Mouse (Mus musculus): ENCODE measurements around the gene Hmgn3. TPM values are rescaled to one million over a fixed set of nuclear protein-coding genes. Genes with fewer than 3 reads are reported as not detected.

Hmgn3 gene
- polyA plus RNA-seq, 1 experiment: 4.9 TPM

GRCm38 (mm10) chr9:83112305-83112768 is 34.1 kb downstream of the Hmgn3 start:
- no peaks in the 10 kb centered on the region for H3K27me3 ChIP-seq (ENCODE audit: control insufficient read depth, insufficient read depth, low read length)
- no peaks in the 10 kb centered on the region for H3K36me3 ChIP-seq (ENCODE audit: control insufficient read depth, insufficient read depth, low read length)
- 23% methylated on average over 9 of the region's 9 CpGs for WGBS
- peaks cover 11% of the 10 kb centered on the region; the same call in 1 of the 2 replicates for H3K4me1 ChIP-seq (ENCODE audit: control insufficient read depth, insufficient read depth, insufficient read length)
- 0 out of 2 replicates have a peak overlapping the region, but pooled peaks have one; percentile 6 for H3K4me3 ChIP-seq (ENCODE audit: extremely low read depth, insufficient read depth, insufficient read length)
- 0 out of 2 replicates have a peak overlapping the region, but pooled peaks have one; percentile 11 for H3K27ac ChIP-seq (ENCODE audit: insufficient read depth, low read length)
- peak; percentile 25 to 28 for DNase-seq (ENCODE audit: low read depth in 1 of 2, low spot score in 2 of 2)
- TF ChIP-seq POLR2A (IDR thresholded peaks at IDR 0.05; ENCODE audit: low read depth, low read length) (no peak), CTCF (IDR thresholded peaks at IDR 0.05; ENCODE audit: extremely low read depth, insufficient read depth, insufficient read length, insufficient replicate concordance) (no peak)

- Histone ChIP-seq H3K4me1 (ENCODE audit: control insufficient read depth, insufficient read depth, insufficient read length) (peaks cover 11% of the 10 kb centered on the region; the same call in 1 of the 2 replicates), H3K36me3 (ENCODE audit: control insufficient read depth, insufficient read depth, low read length) (no peaks in the 10 kb centered on the region), H3K27me3 (ENCODE audit: control insufficient read depth, insufficient read depth, low read length) (no peaks in the 10 kb centered on the region), H3K27ac (ENCODE audit: insufficient read depth, low read length) (peak overlapping the region; percentile 30; the same call in 1 of the 2 replicates), H3K4me3 (ENCODE audit: extremely low read depth, insufficient read depth, insufficient read length) (no peak overlapping the region)
- TF ChIP-seq POLR2A (IDR thresholded peaks at IDR 0.05; ENCODE audit: low read depth, low read length) (no peak), CTCF (IDR thresholded peaks at IDR 0.05; ENCODE audit: extremely low read depth, insufficient read depth, insufficient read length, insufficient replicate concordance) (no peak)
- DNase-seq (ENCODE audit: low read depth in 1 of 2, low spot score in 2 of 2): peak in 1 of 2 experiments; percentile 12
- 35% methylated on average over 3 of the region's 3 CpGs for WGBS
Measured at GRCm38 (mm10) chr9:83111789-83112188, 34.7 kb downstream of the Hmgn3 start.

- 92% methylated on average over 9 of the region's 9 CpGs for WGBS
- peaks cover 11% of the 10 kb centered on the region; the same call in 1 of the 2 replicates for H3K4me1 ChIP-seq (ENCODE audit: control insufficient read depth, insufficient read depth, insufficient read length)
- H3K27me3 ChIP-seq (ENCODE audit: control insufficient read depth, insufficient read depth, low read length): no peaks in the 10 kb centered on the region
- no peak overlapping the region for H3K4me3 ChIP-seq (ENCODE audit: extremely low read depth, insufficient read depth, insufficient read length)
- DNase-seq (ENCODE audit: low read depth in 1 of 2, low spot score in 2 of 2): no peak
- no peaks in the 10 kb centered on the region for H3K36me3 ChIP-seq (ENCODE audit: control insufficient read depth, insufficient read depth, low read length)
- TF ChIP-seq POLR2A (IDR thresholded peaks at IDR 0.05; ENCODE audit: low read depth, low read length) (no peak), CTCF (IDR thresholded peaks at IDR 0.05; ENCODE audit: extremely low read depth, insufficient read depth, insufficient read length, insufficient replicate concordance) (no peak)
- no peak overlapping the region for H3K27ac ChIP-seq (ENCODE audit: insufficient read depth, low read length)
Measured at GRCm38 (mm10) chr9:83111117-83111686, 35.3 kb downstream of the Hmgn3 start.

GRCm38 (mm10) chr9:83110406-83111116 is 35.9 kb downstream of the Hmgn3 start:
- no peak for DNase-seq (ENCODE audit: low read depth in 1 of 2, low spot score in 2 of 2)
- no peak for TF ChIP-seq POLR2A (IDR thresholded peaks at IDR 0.05; ENCODE audit: low read depth, low read length)
- no peak for TF ChIP-seq CTCF (IDR thresholded peaks at IDR 0.05; ENCODE audit: extremely low read depth, insufficient read depth, insufficient read length, insufficient replicate concordance)
- no peak overlapping the region for H3K27ac ChIP-seq (ENCODE audit: insufficient read depth, low read length)
- 73% methylated on average over 9 of the region's 9 CpGs for WGBS
- H3K36me3 ChIP-seq (ENCODE audit: control insufficient read depth, insufficient read depth, low read length): no peaks in the 10 kb centered on the region
- H3K4me1 ChIP-seq (ENCODE audit: control insufficient read depth, insufficient read depth, insufficient read length): peaks cover 11% of the 10 kb centered on the region; the same call in 1 of the 2 replicates
- H3K4me3 ChIP-seq (ENCODE audit: extremely low read depth, insufficient read depth, insufficient read length): no peak overlapping the region
- H3K27me3 ChIP-seq (ENCODE audit: control insufficient read depth, insufficient read depth, low read length): no peaks in the 10 kb centered on the region

- no peaks in the 10 kb centered on the region for H3K27me3 ChIP-seq (ENCODE audit: control insufficient read depth, insufficient read depth, low read length)
- no peak overlapping the region for H3K4me3 ChIP-seq (ENCODE audit: extremely low read depth, insufficient read depth, insufficient read length)
- 97% methylated on average over 6 of the region's 6 CpGs for WGBS
- no peaks in the 10 kb centered on the region for H3K36me3 ChIP-seq (ENCODE audit: control insufficient read depth, insufficient read depth, low read length)
- TF ChIP-seq POLR2A (IDR thresholded peaks at IDR 0.05; ENCODE audit: low read depth, low read length): no peak
- no peak for TF ChIP-seq CTCF (IDR thresholded peaks at IDR 0.05; ENCODE audit: extremely low read depth, insufficient read depth, insufficient read length, insufficient replicate concordance)
- H3K27ac ChIP-seq (ENCODE audit: insufficient read depth, low read length): no peak overlapping the region
- peaks cover 11% of the 10 kb centered on the region; the same call in 1 of the 2 replicates for H3K4me1 ChIP-seq (ENCODE audit: control insufficient read depth, insufficient read depth, insufficient read length)
- DNase-seq (ENCODE audit: low read depth in 1 of 2, low spot score in 2 of 2): no peak
Measured at GRCm38 (mm10) chr9:83109705-83110104, 36.8 kb downstream of the Hmgn3 start.

- no peak for DNase-seq (ENCODE audit: low read depth in 1 of 2, low spot score in 2 of 2)
- TF ChIP-seq POLR2A (IDR thresholded peaks at IDR 0.05; ENCODE audit: low read depth, low read length): no peak
- TF ChIP-seq CTCF (IDR thresholded peaks at IDR 0.05; ENCODE audit: extremely low read depth, insufficient read depth, insufficient read length, insufficient replicate concordance): no peak
- WGBS: 87% methylated on average over 3 of the region's 3 CpGs
Measured at GRCm38 (mm10) chr9:83108821-83109220, 37.7 kb downstream of the Hmgn3 start.

More at GRCm38 (mm10) chr9:83108821-83109220, 37.7 kb downstream of the Hmgn3 start:
- Histone ChIP-seq H3K36me3 (ENCODE audit: control insufficient read depth, insufficient read depth, low read length) (no peaks in the 10 kb centered on the region), H3K4me1 (ENCODE audit: control insufficient read depth, insufficient read depth, insufficient read length) (peaks cover 11% of the 10 kb centered on the region; the same call in 1 of the 2 replicates), H3K4me3 (ENCODE audit: extremely low read depth, insufficient read depth, insufficient read length) (no peak overlapping the region), H3K27me3 (ENCODE audit: control insufficient read depth, insufficient read depth, low read length) (no peaks in the 10 kb centered on the region), H3K27ac (ENCODE audit: insufficient read depth, low read length) (no peak overlapping the region)
